Mouse (Mus musculus) heart, embryonic 14.5 days (tissue): ENCODE measurements around the gene Als2. TPM values are rescaled to one million over a fixed set of nuclear protein-coding genes. Genes with fewer than 3 reads are reported as not detected.

Source experiments
- ATAC-seq: fragments of 200-750 bp; cut with Nextera tagmentation; 2 replicates; pipeline ENCODE4 v1.8.0; 2017; ENCODE audit warnings: low read depth, moderate TSS enrichment; ENCODE audit not compliant: insufficient number of reproducible peaks, insufficient read depth, low FRiP score
- H3K27ac ChIP-seq, 2 experiments: fragments of 200-500 bp in 1 of 2; fragments of 300-500 bp in 1 of 2; sonication (generic) in 1 of 2; replicated peaks in 1 of 2; 2 replicates each; pipeline ENCODE4 v1.5.1; 2012 to 2014; ENCODE audit warnings: low read depth in 2 of 2, low read length in 2 of 2, control low read depth in 1 of 2, mild to moderate bottlenecking in 1 of 2, mixed read lengths in 1 of 2; ENCODE audit not compliant: control insufficient read depth in 1 of 2, insufficient read depth in 1 of 2
- H3K27me3 ChIP-seq: fragments of 300-500 bp; sonication (generic); 2 replicates; pipeline ENCODE4 v1.6.1; 2014; ENCODE audit warnings: mild to moderate bottlenecking, low read length, control low read depth; ENCODE audit not compliant: control insufficient read depth, insufficient read depth
- H3K36me3 ChIP-seq: fragments of 300-500 bp; sonication (generic); 2 replicates; pipeline ENCODE4 v1.6.1; 2014; ENCODE audit warnings: mild to moderate bottlenecking, control low read depth, low read length, mixed read lengths; ENCODE audit not compliant: control insufficient read depth, insufficient read depth
- H3K4me1 ChIP-seq, 2 experiments: fragments of 200-500 bp in 1 of 2; fragments of 300-500 bp in 1 of 2; sonication (generic) in 1 of 2; 2 replicates each; pipeline ENCODE4 v1.6.1; 2012 to 2014; ENCODE audit warnings: low read length in 2 of 2, control low read depth in 1 of 2, mixed read lengths in 1 of 2; ENCODE audit not compliant: control insufficient read depth in 2 of 2, insufficient read depth in 2 of 2
- H3K4me2 ChIP-seq: fragments of 300-500 bp; sonication (generic); 2 replicates; pipeline ENCODE4 v1.6.1; 2014; ENCODE audit warnings: mild to moderate bottlenecking, low read length
- H3K4me3 ChIP-seq, 2 experiments: fragments of 200-500 bp in 1 of 2; fragments of 300-500 bp in 1 of 2; sonication (generic) in 1 of 2; 2 replicates each; pipeline ENCODE4 v1.5.1; 2012 to 2014; ENCODE audit warnings: low read length in 2 of 2, mild to moderate bottlenecking in 2 of 2, control low read depth in 1 of 2, low read depth in 1 of 2, moderate library complexity in 1 of 2; ENCODE audit not compliant: control insufficient read depth in 1 of 2, insufficient read depth in 1 of 2
- H3K9ac ChIP-seq: fragments of 300-500 bp; sonication (generic); 2 replicates; pipeline ENCODE4 v1.6.1; 2014; ENCODE audit warnings: mild to moderate bottlenecking, low read length
- H3K9me3 ChIP-seq: fragments of 300-500 bp; sonication (generic); 2 replicates; pipeline ENCODE4 v1.6.1; 2016; ENCODE audit warnings: low read length, control low read depth; ENCODE audit not compliant: control insufficient read depth
- WGBS: fragments of 180-500 bp; shearing (Covaris S2); extraction: QIAGEN DNeasy Blood & Tissue Kit; methylation state at CpG from one replicate; pipeline ENCODE4 v1.1.7; 2014; 5-methylcytosine and 5-hydroxymethylcytosine counted together
- polyA plus RNA-seq: library from polyadenylated mRNA; unstranded; fragments of >200 nt; fragmentation: Nextera tagmentation; extraction: Ambion mirVana; gene quantifications from 2 replicates; pipeline ENCODE4 v1.2.1, GENCODE M21; 2014

Als2 gene
- polyA plus RNA-seq, 1 experiment from 2014 or later: 8.6 TPM

DNA sequence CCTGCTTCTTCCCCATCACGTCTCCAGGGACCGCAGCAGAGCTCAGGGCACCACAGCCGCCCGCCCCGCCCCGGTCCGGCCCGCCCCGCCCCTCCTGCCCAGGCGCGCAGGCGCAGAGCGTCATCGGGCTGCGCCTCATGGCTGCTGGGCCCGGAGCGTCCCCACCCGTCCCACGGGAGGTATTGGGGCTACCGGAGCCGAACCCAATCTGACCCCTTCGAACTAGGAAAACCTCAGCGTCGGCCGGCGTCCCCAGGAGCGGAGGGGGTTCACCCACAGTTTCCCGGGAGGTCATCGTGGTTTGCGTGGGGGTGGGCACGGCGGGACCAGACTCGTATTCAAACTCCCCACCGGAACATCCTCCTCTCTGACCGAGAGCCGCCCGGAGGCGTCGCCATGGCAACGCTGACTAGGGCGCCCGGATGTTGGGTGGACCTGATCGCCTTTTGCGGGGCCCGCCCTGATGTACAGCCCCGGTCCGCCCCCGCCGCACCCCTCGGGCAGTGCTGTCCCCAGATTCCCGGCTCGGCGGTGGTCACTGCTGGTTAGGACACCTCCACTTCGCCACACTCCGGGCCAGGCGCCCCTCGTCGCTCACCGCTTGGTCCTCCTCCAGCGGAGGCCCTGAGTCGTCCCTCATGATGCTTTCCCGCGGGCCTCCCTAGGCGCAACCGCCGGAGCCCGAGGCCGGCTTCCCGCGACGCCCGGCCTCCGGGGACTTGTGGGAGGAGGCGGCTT is 117.1 kb downstream of the Als2 start, which contains the start of gene Tmem237:
TSS of gene Tmem237 (minus strand) at position 689 of the 738 bp plus-strand sequence.
- no peaks in the 10 kb centered on the region for H3K36me3 ChIP-seq
- H3K4me1 ChIP-seq: 0 out of 4 replicates have a peak, but pooled peaks cover 0 to 2% of the 10 kb centered on the region in 2 experiments
- H3K4me2 ChIP-seq: peak within 1 kb of the TSS; percentile 89
- no peaks in the 10 kb centered on the region for H3K27me3 ChIP-seq
- peak within 1 kb of the TSS; percentile 59 to 67 for H3K27ac ChIP-seq
- peak within 1 kb of the TSS; percentile 74 to 96 for H3K4me3 ChIP-seq
- WGBS: under 1% methylated on average over 69 of the region's 74 CpGs
- peak within 1 kb of the TSS; percentile 87 for H3K9ac ChIP-seq
- peak; percentile 96 for ATAC-seq
- no peaks in the 10 kb centered on the region for H3K9me3 ChIP-seq

Other genes with a start within 250 kb of the Als2 start
- gene C2cd6, start 142.3 kb downstream of the Als2 start, polyA plus RNA-seq: not detected in 2 replicates
- gene Tmem237, start 116.8 kb downstream of the Als2 start, polyA plus RNA-seq: 13.8 and 15.9 TPM in 2 replicates
- 0.31 and 0.34 TPM in 2 replicates for gene Mpp4, start 73.8 kb downstream of the Als2 start, polyA plus RNA-seq
- not detected in 2 replicates for gene Cdk15, start 19.7 kb upstream of the Als2 start, polyA plus RNA-seq
- gene Fzd7, start 245.2 kb upstream of the Als2 start, polyA plus RNA-seq: 1.8 and 5.4 TPM in 2 replicates